In genomic region chr7:80111066-80112045, GRCm38 (mm10) we compare ENCODE assay signal across 8 mouse cellular contexts. TPM values are rescaled to one million over a fixed set of nuclear protein-coding genes. Genes with fewer than 3 reads are reported as not detected.
A peak's percentile ranks its signal among the peaks of the same experiment; 100 is the strongest.
DNase-seq lines count a peak whose midpoint lies in the region; ATAC-seq lines count a peak whose summit lies in the region.
"Had no signal": no experiment of that assay in that cellular context is flagged by ENCODE, and none has a peak within 500 bp of the region (broad histone marks: within the 10 kb centered on the region; RNA-seq: fewer than 3 reads in every experiment).

No protein-coding gene starts in this region.

- WGBS in hindbrain, embryonic 12.5 days, result 84% methylated on average over 9 of the region's 9 CpGs
- WGBS in hindbrain, embryonic 10.5 days, result 87% methylated on average over 9 of the region's 9 CpGs
- 81% methylated on average over 9 of the region's 9 CpGs for WGBS in neural tube, embryonic 13.5 days

- peaks cover 13% of the 10 kb centered on the region for H3K36me3 ChIP-seq in hindbrain, embryonic 12.5 days
- H3K36me3 ChIP-seq in hindbrain, embryonic 10.5 days, result peaks cover 59% of the 10 kb centered on the region
- peaks cover 15% of the 10 kb centered on the region for H3K36me3 ChIP-seq in neural tube, embryonic 13.5 days
- H3K36me3 ChIP-seq: hindbrain, embryonic 15.5 days had no signal

- H3K9ac ChIP-seq in hindbrain, embryonic 12.5 days, result 0 out of 2 replicates have a peak overlapping the region, but pooled peaks have one; percentile 15
- 0 out of 2 replicates have a peak overlapping the region, but pooled peaks have one; percentile 17 for H3K9ac ChIP-seq in neural tube, embryonic 13.5 days
- H3K9ac ChIP-seq: hindbrain, embryonic 15.5 days had no signal

- H3K9me3 ChIP-seq in hindbrain, embryonic 12.5 days (replicated peaks), result no peaks in the 10 kb centered on the region
- 0 out of 2 replicates have a peak, but pooled peaks cover 7% of the 10 kb centered on the region for H3K9me3 ChIP-seq in hindbrain, embryonic 10.5 days
- no peaks in the 10 kb centered on the region for H3K9me3 ChIP-seq in neural tube, embryonic 13.5 days
- H3K9me3 ChIP-seq: hindbrain, embryonic 15.5 days had no signal

- 0 out of 2 replicates have a peak overlapping the region, but pooled peaks have one; percentile 5 for H3K4me2 ChIP-seq in hindbrain, embryonic 12.5 days (replicated peaks)
- no peak overlapping the region for H3K4me2 ChIP-seq in neural tube, embryonic 13.5 days
- H3K4me2 ChIP-seq: hindbrain, embryonic 15.5 days had no signal

- 0 out of 2 replicates have a peak overlapping the region, but pooled peaks have one; percentile 30 for H3K27ac ChIP-seq in hindbrain, embryonic 12.5 days
- no peak overlapping the region for H3K27ac ChIP-seq in hindbrain, embryonic 10.5 days
- 0 out of 2 replicates have a peak overlapping the region, but pooled peaks have one; percentile 18 for H3K27ac ChIP-seq in neural tube, embryonic 13.5 days (replicated peaks)
- H3K27ac ChIP-seq: hindbrain, embryonic 15.5 days had no signal

- no peak overlapping the region for H3K4me3 ChIP-seq in hindbrain, embryonic 12.5 days
- no peak overlapping the region for H3K4me3 ChIP-seq in hindbrain, embryonic 10.5 days
- H3K4me3 ChIP-seq in neural tube, embryonic 13.5 days, result no peak overlapping the region
- H3K4me3 ChIP-seq: hindbrain, embryonic 15.5 days had no signal

- ATAC-seq in hindbrain, embryonic 12.5 days (ENCODE audit: low FRiP score), result no peak
- no peak for ATAC-seq in neural tube, embryonic 13.5 days (ENCODE audit: low read depth)

- no peaks in the 10 kb centered on the region for H3K27me3 ChIP-seq in hindbrain, embryonic 12.5 days
- 0 out of 2 replicates have a peak, but pooled peaks cover 4% of the 10 kb centered on the region for H3K27me3 ChIP-seq in hindbrain, embryonic 10.5 days (ENCODE audit: insufficient read depth, poor library complexity, severe bottlenecking)
- H3K27me3 ChIP-seq in neural tube, embryonic 13.5 days, result no peaks in the 10 kb centered on the region
- H3K27me3 ChIP-seq: hindbrain, embryonic 15.5 days had no signal

- peaks cover 44% of the 10 kb centered on the region for H3K4me1 ChIP-seq in hindbrain, embryonic 12.5 days
- peaks cover 65% of the 10 kb centered on the region for H3K4me1 ChIP-seq in hindbrain, embryonic 10.5 days (replicated peaks)
- H3K4me1 ChIP-seq in neural tube, embryonic 13.5 days (replicated peaks), result peaks cover 46% of the 10 kb centered on the region

- DNase-seq in hindbrain, embryonic 10.5 days (ENCODE audit: low spot score), result no peak
- DNase-seq in neural tube, embryonic 10.5 days (ENCODE audit: extremely low spot score, low spot score), result no peak
- peak; percentile 35 to 61 for DNase-seq in frontal cortex, postnatal 36 days (ENCODE audit: low spot score in 2 of 2)
- DNase-seq in telencephalon, adult 2 months (ENCODE audit: low read depth, low spot score), result peak; percentile 77
- no peak for DNase-seq in urinary bladder, postnatal 14 days (ENCODE audit: low spot score)

RNA-seq across cellular contexts. Expression of gene Idh2, which starts 3.8 kb away (rescaled TPM):
- 322 and 326 TPM in 2 replicates for polyA plus RNA-seq in hindbrain, embryonic 12.5 days (2016; fragmentation: Nextera tagmentation; extraction: Ambion mirVana)
- 429 and 446 TPM in 2 replicates for polyA plus RNA-seq in hindbrain, embryonic 10.5 days (2016; fragmentation: Nextera tagmentation; extraction: Ambion mirVana)
- 217 and 273 TPM in 2 replicates for polyA plus RNA-seq in neural tube, embryonic 13.5 days (2015; fragmentation: Nextera tagmentation; extraction: Ambion mirVana)

Comparison
In these comparisons a context has a peak if more than half of its experiments do, and no peak if none do; other contexts are left out.
1. DNase-seq: peak in frontal cortex, postnatal 36 days (2 of 2) and telencephalon, adult 2 months (single experiment); none in hindbrain, embryonic 10.5 days (single experiment), neural tube, embryonic 10.5 days (single experiment) and urinary bladder, postnatal 14 days (single experiment).